Mouse (Mus musculus): ENCODE results near the gene Rtl1. TPM values are rescaled to one million over a fixed set of nuclear protein-coding genes. Genes with fewer than 3 reads are reported as not detected.

Gene Rtl1
- polyA plus RNA-seq, 1 experiment from 2014 or later: 0.11 TPM

DNA sequence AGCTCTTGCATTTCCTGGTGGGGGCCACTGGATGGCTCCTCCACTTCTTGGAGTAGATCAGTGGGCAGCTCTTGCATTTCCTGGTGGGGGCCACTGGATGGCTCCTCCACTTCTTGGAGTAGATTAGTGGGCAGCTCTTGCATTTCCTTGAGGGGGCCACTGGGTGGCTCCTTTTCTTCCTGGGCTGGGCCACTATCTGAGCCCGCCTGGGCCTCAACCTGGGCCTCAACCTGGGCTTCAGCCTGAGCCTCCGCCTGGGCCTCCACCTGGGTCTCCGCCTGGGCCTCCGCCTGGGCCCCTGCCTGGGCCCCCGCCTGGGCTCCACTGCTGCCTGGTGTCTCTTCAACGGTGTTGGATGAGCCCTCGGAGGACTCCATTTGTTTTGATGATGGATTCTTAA lies 5.2 kb downstream of the Rtl1 start:
- 76% methylated on average over 7 of the region's 7 CpGs for WGBS (ENCODE audit: insufficient replicate concordance)
- no peak overlapping the region for H3K27ac ChIP-seq (ENCODE audit: low read depth)
- TF ChIP-seq CTCF (IDR thresholded peaks at IDR 0.05; ENCODE audit: low read depth) (0 out of 2 replicates have a peak, but pooled peaks have one; percentile 9), EP300 (IDR thresholded peaks at IDR 0.05; ENCODE audit: low read depth) (no peak)
- no peaks in the 10 kb centered on the region; the same call in 1 of the 2 replicates for H3K36me3 ChIP-seq (replicated peaks; ENCODE audit: insufficient read depth, low read length)
- no peaks in the 10 kb centered on the region; the same call in 1 of the 2 replicates for H3K4me1 ChIP-seq (ENCODE audit: insufficient read depth)
- no peaks in the 10 kb centered on the region for H3K27me3 ChIP-seq (ENCODE audit: insufficient read depth, low read length)
- no peak overlapping the region for H3K4me3 ChIP-seq (ENCODE audit: low read depth, low read length)
- no peak overlapping the region for H3K9ac ChIP-seq (replicated peaks)
- H3K9me3 ChIP-seq (ENCODE audit: low read length): no peaks in the 10 kb centered on the region
- no peak overlapping the region for H3K4me2 ChIP-seq (ENCODE audit: low read depth, low read length)
- no peak for DNase-seq
- no peak for ATAC-seq

DNA sequence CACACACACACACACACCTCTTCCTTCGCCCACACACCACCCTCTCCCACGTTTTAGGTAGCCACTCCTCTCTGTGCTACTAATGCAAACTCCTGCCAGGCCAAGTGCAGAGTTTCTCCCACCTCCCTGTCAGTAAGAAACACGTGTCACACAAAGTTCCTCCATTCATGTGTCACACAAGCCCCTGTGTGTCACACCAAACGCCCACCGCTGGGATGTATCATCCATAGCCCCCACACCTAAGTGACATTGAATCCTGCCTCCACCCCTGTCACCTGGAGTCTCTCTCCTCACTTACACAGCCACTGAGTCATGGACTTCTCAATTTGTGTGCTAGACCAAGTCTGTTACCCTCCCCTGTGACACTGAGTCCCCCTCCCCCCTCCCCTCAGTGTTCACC lies 17.9 kb downstream of the Rtl1 start:
- Histone ChIP-seq H3K4me1 (ENCODE audit: insufficient read depth) (no peaks in the 10 kb centered on the region), H3K36me3 (replicated peaks; ENCODE audit: insufficient read depth, low read length) (no peaks in the 10 kb centered on the region), H3K4me2 (ENCODE audit: low read depth, low read length) (no peak overlapping the region), H3K9me3 (ENCODE audit: low read length) (no peaks in the 10 kb centered on the region), H3K9ac (replicated peaks) (no peak overlapping the region), H3K27ac (ENCODE audit: low read depth) (no peak overlapping the region), H3K27me3 (ENCODE audit: insufficient read depth, low read length) (no peaks in the 10 kb centered on the region), H3K4me3 (ENCODE audit: low read depth, low read length) (no peak overlapping the region)
- ATAC-seq: no peak
- 54% methylated on average over 5 of the region's 5 CpGs for WGBS (ENCODE audit: insufficient replicate concordance)
- no peak for DNase-seq
- no peak for TF ChIP-seq EP300 (IDR thresholded peaks at IDR 0.05; ENCODE audit: low read depth)
- TF ChIP-seq CTCF (IDR thresholded peaks at IDR 0.05; ENCODE audit: low read depth): no peak

DNA sequence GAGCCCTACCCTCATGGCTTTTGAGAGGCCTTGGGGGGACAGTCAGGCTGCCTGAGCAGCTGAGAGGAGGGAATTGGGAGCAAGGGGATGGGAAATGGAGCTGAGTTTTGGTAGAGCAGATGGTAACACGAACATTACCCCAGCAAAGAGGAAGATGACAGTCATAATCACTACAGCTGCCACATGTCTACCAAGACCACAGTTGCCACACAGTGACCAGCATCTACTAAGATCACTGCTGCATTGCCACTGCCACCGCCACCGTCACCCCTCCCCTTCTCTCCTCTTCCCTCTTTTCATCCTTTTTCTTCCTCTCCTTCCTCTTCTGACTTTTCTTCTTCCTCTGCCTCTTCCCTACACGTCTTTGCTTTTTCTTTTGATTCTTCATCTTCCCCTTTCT lies 27.9 kb downstream of the Rtl1 start:
- no peaks in the 10 kb centered on the region for H3K9me3 ChIP-seq (ENCODE audit: low read length)
- no peaks in the 10 kb centered on the region; the same call in 1 of the 2 replicates for H3K36me3 ChIP-seq (replicated peaks; ENCODE audit: insufficient read depth, low read length)
- no peak for DNase-seq
- no peak overlapping the region for H3K9ac ChIP-seq (replicated peaks)
- no peak for ATAC-seq
- H3K4me2 ChIP-seq (ENCODE audit: low read depth, low read length): no peak overlapping the region
- no peak overlapping the region for H3K27ac ChIP-seq (ENCODE audit: low read depth)
- H3K4me1 ChIP-seq (ENCODE audit: insufficient read depth): no peaks in the 10 kb centered on the region
- TF ChIP-seq CTCF (IDR thresholded peaks at IDR 0.05; ENCODE audit: low read depth) (no peak), EP300 (IDR thresholded peaks at IDR 0.05; ENCODE audit: low read depth) (no peak)
- H3K4me3 ChIP-seq (ENCODE audit: low read depth, low read length): no peak overlapping the region
- no peaks in the 10 kb centered on the region for H3K27me3 ChIP-seq (ENCODE audit: insufficient read depth, low read length)
- WGBS (ENCODE audit: insufficient replicate concordance): 55% methylated on average over 4 of the region's 4 CpGs

DNA sequence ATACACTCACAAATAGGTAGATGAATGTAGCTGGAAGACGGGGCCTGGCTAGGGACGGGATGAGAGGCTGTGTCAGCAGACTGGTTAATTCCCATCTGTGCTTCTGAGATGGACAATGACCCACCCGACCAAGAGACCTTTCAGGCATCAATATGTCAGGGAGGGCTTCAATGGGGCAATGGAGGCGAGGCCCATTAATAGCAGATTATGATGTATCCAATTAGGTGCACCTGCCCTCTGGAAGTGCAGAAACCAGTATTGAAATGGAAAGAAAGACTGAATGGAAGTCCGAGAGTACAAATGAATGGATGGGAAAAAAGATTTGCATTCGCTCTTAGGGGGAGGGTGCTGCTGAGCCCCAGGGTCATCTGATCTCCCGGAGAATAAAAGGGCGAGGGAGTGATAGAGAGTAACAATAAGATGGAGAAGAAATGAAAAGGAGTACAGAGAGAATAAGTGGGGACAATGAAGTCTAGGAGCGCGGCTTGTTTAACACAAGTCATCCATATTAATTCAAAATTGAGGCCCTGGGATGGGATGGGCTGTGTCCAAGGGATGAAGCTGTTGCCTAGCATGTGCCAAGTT lies 39.9 kb downstream of the Rtl1 start:
- Histone ChIP-seq H3K9me3 (ENCODE audit: low read length) (no peaks in the 10 kb centered on the region), H3K27me3 (ENCODE audit: insufficient read depth, low read length) (no peaks in the 10 kb centered on the region), H3K36me3 (replicated peaks; ENCODE audit: insufficient read depth, low read length) (no peaks in the 10 kb centered on the region), H3K4me3 (ENCODE audit: low read depth, low read length) (no peak overlapping the region), H3K4me2 (ENCODE audit: low read depth, low read length) (no peak overlapping the region), H3K27ac (ENCODE audit: low read depth) (no peak overlapping the region), H3K4me1 (ENCODE audit: insufficient read depth) (no peaks in the 10 kb centered on the region), H3K9ac (replicated peaks) (no peak overlapping the region)
- WGBS (ENCODE audit: insufficient replicate concordance): 75% methylated on average over 10 of the region's 10 CpGs
- TF ChIP-seq EP300 (IDR thresholded peaks at IDR 0.05; ENCODE audit: low read depth) (no peak), CTCF (IDR thresholded peaks at IDR 0.05; ENCODE audit: low read depth) (no peak)
- ATAC-seq: no peak
- no peak for DNase-seq

DNA sequence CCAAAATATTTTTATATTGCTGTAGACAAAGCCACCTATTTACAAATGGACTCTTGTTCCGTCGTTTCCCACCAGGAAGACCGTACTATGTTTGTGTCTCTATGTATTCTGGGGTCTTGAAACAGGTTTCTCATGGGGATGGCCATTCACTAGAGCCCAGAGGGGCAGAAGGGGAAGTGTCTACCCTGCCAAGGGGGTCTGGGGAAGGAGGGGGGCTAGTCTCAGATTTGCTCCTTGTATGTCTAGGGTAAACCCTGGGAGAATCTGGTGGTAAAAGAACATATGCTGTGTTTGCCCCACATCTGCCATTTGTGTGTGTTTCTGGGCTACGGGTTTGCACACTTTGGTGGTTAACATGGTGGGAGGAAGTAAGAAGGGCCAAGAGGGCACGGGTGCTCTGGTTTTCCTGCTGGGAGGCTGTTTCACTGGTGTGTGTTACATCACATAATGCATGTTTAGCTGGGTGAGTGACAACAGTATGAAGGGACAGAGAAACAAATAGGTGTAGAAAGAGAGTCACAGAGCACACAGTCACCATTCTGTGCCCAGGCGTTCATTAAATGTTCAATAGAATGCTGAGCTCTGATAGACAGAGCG lies 41.1 kb downstream of the Rtl1 start:
- H3K36me3 ChIP-seq (replicated peaks; ENCODE audit: insufficient read depth, low read length): no peaks in the 10 kb centered on the region
- H3K4me2 ChIP-seq (ENCODE audit: low read depth, low read length): no peak overlapping the region
- H3K27me3 ChIP-seq (ENCODE audit: insufficient read depth, low read length): no peaks in the 10 kb centered on the region
- H3K9ac ChIP-seq (replicated peaks): no peak overlapping the region
- DNase-seq (no peak), ATAC-seq (no peak)
- no peak overlapping the region for H3K27ac ChIP-seq (ENCODE audit: low read depth)
- TF ChIP-seq EP300 (IDR thresholded peaks at IDR 0.05; ENCODE audit: low read depth) (no peak), CTCF (IDR thresholded peaks at IDR 0.05; ENCODE audit: low read depth) (no peak)
- H3K9me3 ChIP-seq (ENCODE audit: low read length): no peaks in the 10 kb centered on the region
- H3K4me1 ChIP-seq (ENCODE audit: insufficient read depth): no peaks in the 10 kb centered on the region
- no peak overlapping the region for H3K4me3 ChIP-seq (ENCODE audit: low read depth, low read length)
- 64% methylated on average over 7 of the region's 7 CpGs for WGBS (ENCODE audit: insufficient replicate concordance)

DNA sequence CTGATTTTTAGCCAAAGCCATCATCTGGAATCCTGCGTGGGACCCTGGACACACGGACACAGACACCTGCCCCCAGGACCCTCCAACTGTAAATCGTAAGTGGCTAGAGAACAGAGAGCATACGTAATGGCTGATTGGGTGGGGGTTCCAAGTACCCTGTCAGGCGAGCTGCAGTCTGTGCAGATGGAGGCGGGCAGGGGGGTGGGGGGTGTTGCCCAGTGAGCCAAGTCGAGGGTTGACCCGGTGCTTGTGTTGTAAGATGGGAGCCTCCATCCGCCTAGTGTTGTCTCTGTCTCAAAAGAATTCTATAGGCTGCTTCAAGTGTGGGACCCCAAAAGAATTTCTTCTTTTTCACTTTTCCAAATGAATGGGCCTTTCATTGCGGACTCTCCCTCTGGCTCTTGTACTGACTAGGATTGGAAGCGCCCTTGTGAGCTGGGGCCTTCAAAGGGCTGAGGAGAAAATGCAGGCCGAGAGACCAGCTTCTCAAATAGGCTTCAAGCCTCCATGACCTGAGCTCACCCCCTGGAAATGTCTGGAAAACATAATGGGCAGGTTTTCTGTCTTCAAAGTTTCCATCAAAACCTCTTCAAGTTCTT lies 41.8 kb downstream of the Rtl1 start:
- Histone ChIP-seq H3K27ac (ENCODE audit: low read depth) (no peak overlapping the region), H3K36me3 (replicated peaks; ENCODE audit: insufficient read depth, low read length) (no peaks in the 10 kb centered on the region), H3K9ac (replicated peaks) (no peak overlapping the region), H3K9me3 (ENCODE audit: low read length) (no peaks in the 10 kb centered on the region), H3K4me3 (ENCODE audit: low read depth, low read length) (no peak overlapping the region), H3K4me2 (ENCODE audit: low read depth, low read length) (no peak overlapping the region), H3K27me3 (ENCODE audit: insufficient read depth, low read length) (no peaks in the 10 kb centered on the region), H3K4me1 (ENCODE audit: insufficient read depth) (no peaks in the 10 kb centered on the region)
- 76% methylated on average over 12 of the region's 12 CpGs for WGBS (ENCODE audit: insufficient replicate concordance)
- DNase-seq: no peak
- ATAC-seq: no peak
- TF ChIP-seq CTCF (IDR thresholded peaks at IDR 0.05; ENCODE audit: low read depth): no peak
- TF ChIP-seq EP300 (IDR thresholded peaks at IDR 0.05; ENCODE audit: low read depth): no peak
